Mouse (Mus musculus) heart, embryonic 13.5 days (tissue): ENCODE measurements around the gene Syne3. TPM values are rescaled to one million over a fixed set of nuclear protein-coding genes. Genes with fewer than 3 reads are reported as not detected.
A peak's percentile ranks its signal among the peaks of the same experiment; 100 is the strongest.

Source experiments
- ATAC-seq: fragments of 200-750 bp; cut with Nextera tagmentation; 2 replicates; pipeline ENCODE4 v1.8.0; 2017; ENCODE audit warnings: moderate TSS enrichment; ENCODE audit not compliant: insufficient number of reproducible peaks, low FRiP score, low TSS enrichment; ENCODE audit errors: extremely low read depth
- H3K27ac ChIP-seq: fragments of 300-500 bp; sonication (generic); replicated peaks from 2 replicates; pipeline ENCODE4 v1.5.1; 2015; ENCODE audit warnings: moderate library complexity, mild to moderate bottlenecking, inconsistent platforms
- H3K27me3 ChIP-seq: fragments of 300-500 bp; sonication (generic); replicated peaks from 2 replicates; pipeline ENCODE4 v1.6.1; 2015; ENCODE audit warnings: mild to moderate bottlenecking, inconsistent platforms
- H3K36me3 ChIP-seq: fragments of 300-500 bp; sonication (generic); 2 replicates; pipeline ENCODE4 v1.6.1; 2015; ENCODE audit warnings: mild to moderate bottlenecking, inconsistent platforms
- H3K4me1 ChIP-seq: fragments of 300-500 bp; sonication (generic); 2 replicates; pipeline ENCODE4 v1.6.1; 2015; ENCODE audit warnings: inconsistent platforms
- H3K4me2 ChIP-seq: fragments of 300-500 bp; sonication (generic); 2 replicates; pipeline ENCODE4 v1.6.1; 2015; ENCODE audit warnings: inconsistent platforms, mild to moderate bottlenecking, moderate library complexity
- H3K4me3 ChIP-seq: fragments of 300-500 bp; sonication (generic); 2 replicates; pipeline ENCODE4 v1.5.1; 2015; ENCODE audit warnings: moderate library complexity, mild to moderate bottlenecking, inconsistent platforms
- H3K9ac ChIP-seq: fragments of 300-500 bp; sonication (generic); 2 replicates; pipeline ENCODE4 v1.6.1; 2015; ENCODE audit warnings: inconsistent platforms, mild to moderate bottlenecking, moderate library complexity
- H3K9me3 ChIP-seq: fragments of 300-500 bp; sonication (generic); 2 replicates; pipeline ENCODE4 v1.6.1; 2016; ENCODE audit warnings: inconsistent platforms
- WGBS: fragments of 180-500 bp; shearing (Covaris S2); methylation state at CpG from one replicate; pipeline ENCODE4 v1.1.7; 2015; ENCODE audit warnings: mixed read lengths; 5-methylcytosine and 5-hydroxymethylcytosine counted together
- polyA plus RNA-seq: library from polyadenylated mRNA; unstranded; fragments of >200 nt; fragmentation: Nextera tagmentation; extraction: Ambion mirVana; gene quantifications from 2 replicates; pipeline ENCODE4 v1.2.1, GENCODE M21; 2015

Gene Syne3
- 0.36 and 0.78 TPM in 2 replicates for polyA plus RNA-seq

- Histone ChIP-seq H3K36me3 (no peaks in the 10 kb centered on the region), H3K4me3 (peak within 1 kb of the TSS; percentile 74), H3K9ac (peak within 1 kb of the TSS; percentile 81), H3K27me3 (peaks cover 70% of the 10 kb centered on the region), H3K4me2 (peak within 1 kb of the TSS; percentile 94), H3K27ac (no peak within 1 kb of the TSS), H3K4me1 (peaks cover 26% of the 10 kb centered on the region), H3K9me3 (no peaks in the 10 kb centered on the region)
- ATAC-seq, result peak; percentile 86
- under 1% methylated on average over 66 of the region's 66 CpGs for WGBS
Observed at GRCm38 (mm10) chr12:105009370-105010212, at the start of gene Syne3. TSS of gene Syne3 (minus strand) at chr12:105009809.

- no peaks in the 10 kb centered on the region for H3K36me3 ChIP-seq
- 71% methylated on average over 6 of the region's 6 CpGs for WGBS
- no peak for ATAC-seq
Observed at GRCm38 (mm10) chr12:105055308-105055707, 45.7 kb upstream of the Syne3 start.

GRCm38 (mm10) chr12:105054041-105054440 is 44.4 kb upstream of the Syne3 start:
- H3K9ac ChIP-seq, result no peak overlapping the region
- WGBS, result 88% methylated on average over 15 of the region's 15 CpGs
- H3K9me3 ChIP-seq, result no peaks in the 10 kb centered on the region
- no peak overlapping the region for H3K27ac ChIP-seq
- H3K4me2 ChIP-seq, result no peak overlapping the region
- no peaks in the 10 kb centered on the region for H3K4me1 ChIP-seq
- H3K36me3 ChIP-seq, result no peaks in the 10 kb centered on the region
- no peak overlapping the region for H3K4me3 ChIP-seq
- H3K27me3 ChIP-seq, result no peaks in the 10 kb centered on the region
- ATAC-seq, result no peak

More at GRCm38 (mm10) chr12:105055308-105055707, 45.7 kb upstream of the Syne3 start:
- H3K27ac ChIP-seq, result no peak overlapping the region
- no peaks in the 10 kb centered on the region for H3K9me3 ChIP-seq
- H3K4me1 ChIP-seq, result no peaks in the 10 kb centered on the region
- H3K27me3 ChIP-seq, result no peaks in the 10 kb centered on the region
- no peak overlapping the region for H3K4me3 ChIP-seq
- no peak overlapping the region for H3K9ac ChIP-seq
- no peak overlapping the region for H3K4me2 ChIP-seq

GRCm38 (mm10) chr12:105050898-105051297 is 41.3 kb upstream of the Syne3 start:
- no peaks in the 10 kb centered on the region for H3K4me1 ChIP-seq
- ATAC-seq, result no peak
- peaks cover 3% of the 10 kb centered on the region; the same call in 1 of the 2 replicates for H3K36me3 ChIP-seq
- H3K9ac ChIP-seq, result no peak overlapping the region
- WGBS, result 11% methylated on average over 4 of the region's 4 CpGs
- H3K4me2 ChIP-seq, result no peak overlapping the region
- H3K27me3 ChIP-seq, result no peaks in the 10 kb centered on the region
- H3K27ac ChIP-seq, result no peak overlapping the region
- no peak overlapping the region for H3K4me3 ChIP-seq
- no peaks in the 10 kb centered on the region for H3K9me3 ChIP-seq

- H3K27ac ChIP-seq, result no peak overlapping the region
- H3K4me2 ChIP-seq, result no peak overlapping the region
- ATAC-seq, result no peak
- H3K4me3 ChIP-seq, result no peak overlapping the region
- WGBS, result 70% methylated on average over 12 of the region's 12 CpGs
- H3K27me3 ChIP-seq, result no peaks in the 10 kb centered on the region
- no peaks in the 10 kb centered on the region for H3K9me3 ChIP-seq
- no peaks in the 10 kb centered on the region for H3K4me1 ChIP-seq
- peaks cover 5% of the 10 kb centered on the region; the same call in 1 of the 2 replicates for H3K36me3 ChIP-seq
- H3K9ac ChIP-seq, result no peak overlapping the region
Observed at GRCm38 (mm10) chr12:105049813-105050212, 40.2 kb upstream of the Syne3 start.

GRCm38 (mm10) chr12:105048301-105048863 is 38.8 kb upstream of the Syne3 start:
- H3K9me3 ChIP-seq, result no peaks in the 10 kb centered on the region
- H3K27ac ChIP-seq, result no peak overlapping the region
- H3K4me2 ChIP-seq, result no peak overlapping the region
- peaks cover 11% of the 10 kb centered on the region for H3K36me3 ChIP-seq
- no peak overlapping the region for H3K9ac ChIP-seq
- H3K4me3 ChIP-seq, result no peak overlapping the region
- WGBS, result 76% methylated on average over 17 of the region's 17 CpGs
- no peak for ATAC-seq
- H3K27me3 ChIP-seq, result no peaks in the 10 kb centered on the region
- H3K4me1 ChIP-seq, result no peaks in the 10 kb centered on the region

- no peaks in the 10 kb centered on the region for H3K9me3 ChIP-seq
- H3K4me1 ChIP-seq, result peaks cover 7% of the 10 kb centered on the region
- H3K36me3 ChIP-seq, result peaks cover 43% of the 10 kb centered on the region
- WGBS, result 76% methylated on average over 9 of the region's 9 CpGs
- H3K4me2 ChIP-seq, result no peak overlapping the region
- no peak overlapping the region for H3K27ac ChIP-seq
- ATAC-seq, result no peak
- no peak overlapping the region for H3K4me3 ChIP-seq
- no peak overlapping the region for H3K9ac ChIP-seq
- no peaks in the 10 kb centered on the region for H3K27me3 ChIP-seq
Observed at GRCm38 (mm10) chr12:105044775-105045174, 35.2 kb upstream of the Syne3 start.

GRCm38 (mm10) chr12:105043081-105043480 is 33.5 kb upstream of the Syne3 start:
- H3K9ac ChIP-seq, result no peak overlapping the region
- no peak for ATAC-seq
- H3K9me3 ChIP-seq, result no peaks in the 10 kb centered on the region
- no peak overlapping the region for H3K4me3 ChIP-seq
- no peak overlapping the region for H3K27ac ChIP-seq
- H3K4me1 ChIP-seq, result peaks cover 23% of the 10 kb centered on the region
- no peak overlapping the region for H3K4me2 ChIP-seq
- H3K27me3 ChIP-seq, result no peaks in the 10 kb centered on the region
- WGBS, result 82% methylated on average over 5 of the region's 5 CpGs
- peaks cover 43% of the 10 kb centered on the region for H3K36me3 ChIP-seq

GRCm38 (mm10) chr12:105040950-105041349 is 31.3 kb upstream of the Syne3 start:
- WGBS, result 92% methylated on average over 7 of the region's 7 CpGs
- Histone ChIP-seq H3K9me3 (no peaks in the 10 kb centered on the region), H3K9ac (no peak overlapping the region), H3K4me3 (no peak overlapping the region), H3K4me2 (peak overlapping the region; percentile 93; the same call in 1 of the 2 replicates), H3K27me3 (no peaks in the 10 kb centered on the region), H3K27ac (no peak overlapping the region), H3K4me1 (peaks cover 35% of the 10 kb centered on the region), H3K36me3 (peaks cover 47% of the 10 kb centered on the region)
- ATAC-seq, result no peak

GRCm38 (mm10) chr12:105039578-105040289 is 30.1 kb upstream of the Syne3 start:
- no peaks in the 10 kb centered on the region for H3K9me3 ChIP-seq
- H3K9ac ChIP-seq, result peak overlapping the region; percentile 53
- peak; percentile 11; the same call in 1 of the 2 replicates for ATAC-seq
- 35% methylated on average over 12 of the region's 12 CpGs for WGBS
- peaks cover 41% of the 10 kb centered on the region for H3K4me1 ChIP-seq
- H3K4me3 ChIP-seq, result peak overlapping the region; percentile 90; the same call in 1 of the 2 replicates
- H3K27ac ChIP-seq, result peak overlapping the region; percentile 67
- H3K27me3 ChIP-seq, result no peaks in the 10 kb centered on the region
- H3K36me3 ChIP-seq, result peaks cover 44% of the 10 kb centered on the region
- H3K4me2 ChIP-seq, result peak overlapping the region; percentile 93

- peak overlapping the region; percentile 93 for H3K4me2 ChIP-seq
- H3K4me1 ChIP-seq, result peaks cover 49% of the 10 kb centered on the region
- H3K9ac ChIP-seq, result peak overlapping the region; percentile 53
- H3K36me3 ChIP-seq, result peaks cover 43% of the 10 kb centered on the region
- ATAC-seq, result peak; percentile 68
- peak overlapping the region; percentile 90 for H3K4me3 ChIP-seq
- no peaks in the 10 kb centered on the region for H3K27me3 ChIP-seq
- 40% methylated on average over 7 of the region's 7 CpGs for WGBS
- peak overlapping the region; percentile 67 for H3K27ac ChIP-seq
- H3K9me3 ChIP-seq, result no peaks in the 10 kb centered on the region
Observed at GRCm38 (mm10) chr12:105038918-105039317, 29.3 kb upstream of the Syne3 start.
